Mouse (Mus musculus) C2C12 (cell line): ENCODE measurements around the gene Prss38.
"Not testable (repeated sequence)": the region's sequence is repeated elsewhere in the genome, so short reads cannot be mapped to it uniquely, and the experiment has no call there.

ENCODE experiments used
- CTCF ChIP-seq: IDR thresholded peaks from one replicate; pipeline ENCODE4 v1.5.1; 2011; ENCODE audit not compliant: control insufficient read depth, insufficient read depth, insufficient read length
- MAX ChIP-seq: IDR thresholded peaks from one replicate; pipeline ENCODE4 v1.6.1; 2011; ENCODE audit warnings: mild to moderate bottlenecking, control low read depth

DNA sequence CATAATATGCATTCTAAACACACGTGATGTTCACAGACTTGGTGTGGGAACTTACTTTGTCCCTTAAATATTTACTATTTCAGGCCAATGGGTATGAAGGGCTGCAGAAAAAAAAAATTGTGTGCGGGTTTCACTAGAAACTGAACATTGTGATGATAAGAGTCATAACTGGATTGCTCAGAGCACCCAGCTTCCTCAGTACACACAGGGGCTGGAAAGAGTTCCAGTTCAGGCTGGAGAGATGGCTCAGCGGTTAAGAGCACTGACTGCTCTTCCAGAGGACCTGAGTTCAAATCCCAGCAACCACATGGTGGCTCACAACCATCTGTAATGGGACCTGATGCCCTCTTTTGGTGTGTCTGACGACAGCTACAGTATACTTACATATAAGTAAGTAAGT, 7.5 kb downstream of the Prss38 start:
- TF ChIP-seq MAX, CTCF: not testable (repeated sequence)
